Mouse (Mus musculus): ENCODE measurements around the gene Olfr487. TPM values are rescaled to one million over a fixed set of nuclear protein-coding genes. Genes with fewer than 3 reads are reported as not detected.
"Not testable (repeated sequence)": the region's sequence is repeated elsewhere in the genome, so short reads cannot be mapped to it uniquely, and the experiment has no call there.

Gene Olfr487
- polyA plus RNA-seq, 1 experiment from 2014 or later = not detected

DNA sequence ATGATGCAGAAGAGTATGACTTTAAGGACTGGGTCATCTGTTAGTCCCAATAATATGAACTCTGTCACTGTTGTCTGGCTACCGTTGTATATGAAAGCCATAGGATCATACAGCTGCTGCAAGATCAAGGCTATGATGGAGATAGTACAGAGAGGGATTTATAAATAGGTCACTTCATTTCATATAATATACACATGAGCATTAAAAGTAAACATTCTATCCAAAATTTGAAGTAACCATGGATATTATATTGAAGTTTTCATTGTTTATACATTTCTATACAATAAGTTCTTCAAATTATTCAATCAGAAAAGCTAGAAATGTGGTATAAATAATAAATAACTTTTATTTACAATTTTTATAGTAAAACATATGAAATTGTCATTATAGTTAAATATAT, 41.8 kb downstream of the Olfr487 start, which contains the start of gene Olfr486:
Gene Olfr486 (minus strand): TSS at position 101 of the 400 bp plus-strand sequence.
- not testable (repeated sequence) for H3K4me3 ChIP-seq (ENCODE audit: low read depth, low read length); H3K4me1 ChIP-seq (ENCODE audit: control insufficient read depth, insufficient read depth, low read length); DNase-seq (ENCODE audit: low spot score); H3K36me3 ChIP-seq (ENCODE audit: control insufficient read depth, insufficient read depth, low read length); H3K9ac ChIP-seq (ENCODE audit: low read length); H3K27ac ChIP-seq (ENCODE audit: low read depth, low read length); H3K27me3 ChIP-seq (replicated peaks; ENCODE audit: control insufficient read depth, insufficient read depth, low read length); ATAC-seq; H3K4me2 ChIP-seq (ENCODE audit: low read length); H3K9me3 ChIP-seq (replicated peaks; ENCODE audit: control insufficient read depth, low read length)
- 95% methylated on average over 1 of the region's 1 CpGs for WGBS

GRCm38 (mm10) chr7:108159771-108160170, 54.7 kb downstream of the Olfr487 start, which contains the start of gene Olfr485:
Olfr485 (minus strand) TSS chr7:108159871.
- DNase-seq (ENCODE audit: low spot score) = no peak
- Histone ChIP-seq H3K27me3 (replicated peaks; ENCODE audit: control insufficient read depth, insufficient read depth, low read length) (no peaks in the 10 kb centered on the region), H3K36me3 (ENCODE audit: control insufficient read depth, insufficient read depth, low read length) (no peaks in the 10 kb centered on the region), H3K9ac (ENCODE audit: low read length) (no peak within 1 kb of the TSS), H3K4me3 (ENCODE audit: low read depth, low read length) (no peak within 1 kb of the TSS), H3K4me2 (ENCODE audit: low read length) (no peak within 1 kb of the TSS), H3K9me3 (replicated peaks; ENCODE audit: control insufficient read depth, low read length) (no peaks in the 10 kb centered on the region), H3K27ac (ENCODE audit: low read depth, low read length) (no peak within 1 kb of the TSS), H3K4me1 (ENCODE audit: control insufficient read depth, insufficient read depth, low read length) (no peaks in the 10 kb centered on the region)
- no peak for ATAC-seq

Other genes with a start within 250 kb of the Olfr487 start
- not detected in 2 replicates for gene Olfr476, start 249.8 kb downstream of the Olfr487 start, polyA plus RNA-seq (2014; fragmentation: Nextera tagmentation; extraction: Ambion mirVana)
- gene Olfr477, start 227.9 kb downstream of the Olfr487 start, polyA plus RNA-seq (2014; fragmentation: Nextera tagmentation; extraction: Ambion mirVana) = not detected in 2 replicates
- not detected in 2 replicates for gene Olfr478, start 180.6 kb downstream of the Olfr487 start, polyA plus RNA-seq (2014; fragmentation: Nextera tagmentation; extraction: Ambion mirVana)
- not detected in 2 replicates for gene Olfr479, start 163.9 kb downstream of the Olfr487 start, polyA plus RNA-seq (2014; fragmentation: Nextera tagmentation; extraction: Ambion mirVana)
- gene Olfr480, start 147.3 kb downstream of the Olfr487 start, polyA plus RNA-seq (2014; fragmentation: Nextera tagmentation; extraction: Ambion mirVana) = not detected in 2 replicates
- gene Olfr481, start 134.8 kb downstream of the Olfr487 start, polyA plus RNA-seq (2014; fragmentation: Nextera tagmentation; extraction: Ambion mirVana) = not detected in 2 replicates
- 0.13 TPM in 1 of 2 replicates, not detected in the other for gene Olfr482, start 117.0 kb downstream of the Olfr487 start, polyA plus RNA-seq (2014; fragmentation: Nextera tagmentation; extraction: Ambion mirVana)
- gene Olfr483, start 113.8 kb downstream of the Olfr487 start, polyA plus RNA-seq (2014; fragmentation: Nextera tagmentation; extraction: Ambion mirVana) = not detected in 2 replicates
- not detected in 2 replicates for gene Olfr484, start 87.2 kb downstream of the Olfr487 start, polyA plus RNA-seq (2014; fragmentation: Nextera tagmentation; extraction: Ambion mirVana)
- gene Olfr485, start 54.8 kb downstream of the Olfr487 start, polyA plus RNA-seq (2014; fragmentation: Nextera tagmentation; extraction: Ambion mirVana) = not detected in 2 replicates
- gene Olfr486, start 41.9 kb downstream of the Olfr487 start, polyA plus RNA-seq (2014; fragmentation: Nextera tagmentation; extraction: Ambion mirVana) = not detected in 2 replicates
- gene Olfr488, start 43.7 kb upstream of the Olfr487 start, polyA plus RNA-seq (2014; fragmentation: Nextera tagmentation; extraction: Ambion mirVana) = not detected in 2 replicates
- not detected in 2 replicates for gene Olfr490, start 74.3 kb upstream of the Olfr487 start, polyA plus RNA-seq (2014; fragmentation: Nextera tagmentation; extraction: Ambion mirVana)
- gene Olfr491, start 98.8 kb upstream of the Olfr487 start, polyA plus RNA-seq (2014; fragmentation: Nextera tagmentation; extraction: Ambion mirVana) = not detected in 2 replicates
- not detected in 2 replicates for gene Olfr492, start 109.0 kb upstream of the Olfr487 start, polyA plus RNA-seq (2014; fragmentation: Nextera tagmentation; extraction: Ambion mirVana)
- gene Olfr493, start 132.3 kb upstream of the Olfr487 start, polyA plus RNA-seq (2014; fragmentation: Nextera tagmentation; extraction: Ambion mirVana) = not detected in 2 replicates
- not detected in 2 replicates for gene Olfr494, start 150.7 kb upstream of the Olfr487 start, polyA plus RNA-seq (2014; fragmentation: Nextera tagmentation; extraction: Ambion mirVana)
- not detected in 2 replicates for gene Olfr495, start 178.5 kb upstream of the Olfr487 start, polyA plus RNA-seq (2014; fragmentation: Nextera tagmentation; extraction: Ambion mirVana)
- gene Olfr497, start 205.8 kb upstream of the Olfr487 start, polyA plus RNA-seq (2014; fragmentation: Nextera tagmentation; extraction: Ambion mirVana) = not detected in 2 replicates